In the genomic region with DNA sequence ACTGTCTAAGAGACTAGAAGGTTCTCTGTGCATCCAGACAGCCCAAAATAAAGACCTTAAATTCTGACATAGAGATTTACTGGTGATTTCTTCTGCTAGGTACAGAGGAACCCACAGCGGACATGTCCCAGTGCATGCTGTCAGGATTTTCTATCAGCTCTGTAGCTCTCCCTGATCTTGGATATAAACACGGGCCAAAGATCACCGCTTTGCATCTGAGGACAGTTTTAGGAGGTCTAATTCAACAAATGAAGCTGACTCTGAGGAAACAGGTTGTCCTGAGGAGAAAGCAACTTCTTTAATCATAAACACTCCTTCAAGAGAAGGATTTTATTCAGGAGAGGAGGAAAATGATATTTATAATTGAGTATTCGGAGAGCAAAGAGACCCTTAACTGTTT, we compare ENCODE assay signal across 27 mouse cellular contexts. TPM values are rescaled to one million over a fixed set of nuclear protein-coding genes. Genes with fewer than 3 reads are reported as not detected.
DNase-seq lines count a peak whose midpoint lies in the region; ATAC-seq and TF ChIP-seq lines count a peak whose summit lies in the region.
"Had no signal": no experiment of that assay in that cellular context is flagged by ENCODE, and none has a peak within 500 bp of the region (broad histone marks: within the 10 kb centered on the region; RNA-seq: fewer than 3 reads in every experiment).

No protein-coding gene starts in this region.

- H3K27ac ChIP-seq in heart, embryonic 10.5 days = no peak overlapping the region
- H3K27ac ChIP-seq in kidney, postnatal 0 days = peak overlapping the region; percentile 85
- no peak overlapping the region for H3K27ac ChIP-seq in midbrain, embryonic 11.5 days (ENCODE audit: low read depth, low read length)
- no peak overlapping the region for H3K27ac ChIP-seq in midbrain, postnatal 0 days (ENCODE audit: low read depth, low read length)
- H3K27ac ChIP-seq: embryonic facial prominence, embryonic 12.5 days; gastrocnemius, adult 2 months; liver, embryonic 15.5 days; midbrain, embryonic 10.5 days; neural tube, embryonic 12.5 days had no signal

- H3K4me3 ChIP-seq in heart, embryonic 10.5 days = no peak overlapping the region
- H3K4me3 ChIP-seq in kidney, postnatal 0 days (replicated peaks; ENCODE audit: low read depth, low read length) = no peak overlapping the region
- H3K4me3 ChIP-seq in midbrain, embryonic 11.5 days (ENCODE audit: low read depth, low read length) = no peak overlapping the region
- no peak overlapping the region for H3K4me3 ChIP-seq in midbrain, postnatal 0 days (ENCODE audit: low read depth, low read length)
- H3K4me3 ChIP-seq: embryonic facial prominence, embryonic 12.5 days; gastrocnemius, adult 2 months; heart, embryonic 15.5 days; hindbrain, embryonic 13.5 days; liver, embryonic 15.5 days; midbrain, embryonic 10.5 days; myocyte; neural tube, embryonic 12.5 days had no signal

- TF ChIP-seq CTCF in kidney, postnatal 0 days (IDR thresholded peaks at IDR 0.05; ENCODE audit: low read depth) = no peak
- no peak for TF ChIP-seq CTCF in midbrain, postnatal 0 days (IDR thresholded peaks at IDR 0.05)

- no peak for ATAC-seq in kidney, postnatal 0 days (replicated peaks; ENCODE audit: low FRiP score, low read depth)
- no peak for ATAC-seq in midbrain, embryonic 11.5 days (ENCODE audit: low FRiP score)
- ATAC-seq in midbrain, postnatal 0 days (ENCODE audit: low FRiP score) = no peak
- ATAC-seq: forebrain, embryonic 16.5 days; midbrain, embryonic 16.5 days; Patski had no signal

- intact Hi-C loops in heart, postnatal 10 days (cut with DNase I) = no loop called here
- intact Hi-C loops in left cerebral cortex, postnatal 36 days (cut with DNase I) = no loop called here

- no peak overlapping the region for H3K4me2 ChIP-seq in kidney, postnatal 0 days (ENCODE audit: low read length)
- no peak overlapping the region for H3K4me2 ChIP-seq in midbrain, embryonic 11.5 days
- H3K4me2 ChIP-seq in midbrain, postnatal 0 days (ENCODE audit: low read depth, low read length, poor library complexity, severe bottlenecking) = no peak overlapping the region
- H3K4me2 ChIP-seq: embryonic facial prominence, embryonic 12.5 days; heart, embryonic 15.5 days; hindbrain, embryonic 13.5 days; liver, embryonic 15.5 days; neural tube, embryonic 12.5 days had no signal

- no peaks in the 10 kb centered on the region for H3K36me3 ChIP-seq in heart, embryonic 10.5 days
- H3K36me3 ChIP-seq in kidney, postnatal 0 days (ENCODE audit: insufficient read depth, low read length) = no peaks in the 10 kb centered on the region
- H3K36me3 ChIP-seq in midbrain, embryonic 11.5 days (ENCODE audit: control insufficient read depth, insufficient read depth, low read length) = no peaks in the 10 kb centered on the region
- no peaks in the 10 kb centered on the region for H3K36me3 ChIP-seq in midbrain, postnatal 0 days (ENCODE audit: insufficient read depth, low read length)
- H3K36me3 ChIP-seq: embryonic facial prominence, embryonic 12.5 days; heart, embryonic 15.5 days; hindbrain, embryonic 13.5 days; liver, embryonic 15.5 days; midbrain, embryonic 10.5 days; neural tube, embryonic 12.5 days had no signal

- peaks cover 23% of the 10 kb centered on the region for H3K4me1 ChIP-seq in heart, embryonic 10.5 days
- peaks cover 11% of the 10 kb centered on the region; the same call in 1 of the 2 replicates for H3K4me1 ChIP-seq in kidney, postnatal 0 days (replicated peaks; ENCODE audit: insufficient read depth, low read length)
- peaks cover 4% of the 10 kb centered on the region for H3K4me1 ChIP-seq in midbrain, embryonic 11.5 days (ENCODE audit: control insufficient read depth, insufficient read depth, low read length)
- H3K4me1 ChIP-seq in midbrain, postnatal 0 days (ENCODE audit: insufficient read depth, low read length) = no peaks in the 10 kb centered on the region

- no peak overlapping the region for H3K9ac ChIP-seq in kidney, postnatal 0 days (ENCODE audit: low read depth, low read length)
- H3K9ac ChIP-seq in midbrain, embryonic 11.5 days (ENCODE audit: low read length) = no peak overlapping the region
- no peak overlapping the region for H3K9ac ChIP-seq in midbrain, postnatal 0 days (replicated peaks; ENCODE audit: low read length, poor library complexity, severe bottlenecking)
- H3K9ac ChIP-seq: embryonic facial prominence, embryonic 12.5 days; heart, embryonic 15.5 days; hindbrain, embryonic 13.5 days; liver, embryonic 15.5 days; neural tube, embryonic 12.5 days had no signal

- 86% methylated on average over 4 of the region's 4 CpGs for WGBS in heart, embryonic 10.5 days
- 55% methylated on average over 4 of the region's 4 CpGs for WGBS in kidney, postnatal 0 days
- 88% methylated on average over 4 of the region's 4 CpGs for WGBS in midbrain, embryonic 11.5 days
- WGBS in midbrain, postnatal 0 days = 88% methylated on average over 4 of the region's 4 CpGs

- H3K27me3 ChIP-seq in heart, embryonic 10.5 days (ENCODE audit: insufficient read depth, poor library complexity, severe bottlenecking) = no peaks in the 10 kb centered on the region
- H3K27me3 ChIP-seq in kidney, postnatal 0 days (ENCODE audit: insufficient read depth, low read length) = no peaks in the 10 kb centered on the region
- H3K27me3 ChIP-seq in midbrain, embryonic 11.5 days (ENCODE audit: control insufficient read depth, insufficient read depth, low read length) = no peaks in the 10 kb centered on the region
- H3K27me3 ChIP-seq in midbrain, postnatal 0 days (ENCODE audit: insufficient read depth, low read length) = no peaks in the 10 kb centered on the region
- H3K27me3 ChIP-seq: embryonic facial prominence, embryonic 12.5 days; heart, embryonic 15.5 days; hindbrain, embryonic 13.5 days; liver, embryonic 15.5 days; neural tube, embryonic 12.5 days; Patski had no signal

- no peaks in the 10 kb centered on the region for H3K9me3 ChIP-seq in heart, embryonic 10.5 days
- no peaks in the 10 kb centered on the region for H3K9me3 ChIP-seq in kidney, postnatal 0 days (replicated peaks; ENCODE audit: low read length)
- H3K9me3 ChIP-seq in midbrain, embryonic 11.5 days (ENCODE audit: control insufficient read depth, low read length) = no peaks in the 10 kb centered on the region
- H3K9me3 ChIP-seq in midbrain, postnatal 0 days (ENCODE audit: low read length) = no peaks in the 10 kb centered on the region
- H3K9me3 ChIP-seq: embryonic facial prominence, embryonic 12.5 days; heart, embryonic 15.5 days; hindbrain, embryonic 13.5 days; liver, embryonic 15.5 days; midbrain, embryonic 10.5 days; neural tube, embryonic 12.5 days had no signal

- DNase-seq in heart, embryonic 10.5 days (ENCODE audit: low spot score) = peak; percentile 25
- DNase-seq in heart, postnatal 10 days = no peak
- no peak for DNase-seq in kidney, postnatal 0 days (ENCODE audit: low spot score)
- no peak for DNase-seq in kidney, adult 11 months
- peak; percentile 69 for DNase-seq in midbrain, embryonic 11.5 days (ENCODE audit: low spot score, missing footprints)
- DNase-seq in midbrain, postnatal 0 days (ENCODE audit: low spot score) = no peak
- DNase-seq in left cerebral cortex, postnatal 36 days (ENCODE audit: low spot score in 2 of 2) = no peak
- DNase-seq: cerebellum, adult 9-10 months; cerebellum, postnatal 36 days; embryo, embryonic 11 days; gastrocnemius, adult 2 months; heart, postnatal 4 days; kidney, adult 9 months; layer of hippocampus, postnatal 36 days; right cerebral cortex, adult 18-20 months; thymus, postnatal 4 days had no signal

RNA-seq across cellular contexts. Expression of a gene that starts 13.1 kb away (rescaled TPM):
- polyA plus RNA-seq in heart, embryonic 10.5 days (2016; fragmentation: Nextera tagmentation; extraction: Ambion mirVana) = 9.0 and 11.0 TPM in 2 replicates
- 1 to 10 TPM; 6.5 to 7.1 TPM for total RNA-seq in heart, postnatal 10 days (2021)
- polyA plus RNA-seq in kidney, postnatal 0 days (2015; fragmentation: Nextera tagmentation; extraction: Ambion mirVana) = 5.9 and 6.9 TPM in 2 replicates
- 8.5 and 9.1 TPM in 2 replicates for polyA plus RNA-seq in midbrain, embryonic 11.5 days (2014; fragmentation: Nextera tagmentation; extraction: Ambion mirVana)
- total RNA-seq in midbrain, postnatal 0 days (2014; rRNA removed) = 20.1 and 24.8 TPM in 2 replicates
- polyA plus RNA-seq in midbrain, postnatal 0 days (2015; fragmentation: Nextera tagmentation; extraction: Ambion mirVana) = 16.7 and 22.1 TPM in 2 replicates
- 10 to 100 TPM; 18.7 to 19.2 TPM for total RNA-seq in left cerebral cortex, postnatal 36 days (2021)
- total RNA-seq: MEL had no signal

RNA-seq across cellular contexts. Expression of a gene that starts 13.6 kb away (rescaled TPM):
- polyA plus RNA-seq in heart, embryonic 10.5 days (2016; fragmentation: Nextera tagmentation; extraction: Ambion mirVana) = 34.4 and 38.1 TPM in 2 replicates
- 10 to 100 TPM; 41.3 to 42.6 TPM for total RNA-seq in heart, postnatal 10 days (2021)
- 40.9 and 43.6 TPM in 2 replicates for polyA plus RNA-seq in kidney, postnatal 0 days (2015; fragmentation: Nextera tagmentation; extraction: Ambion mirVana)
- 57.1 and 64.3 TPM in 2 replicates for polyA plus RNA-seq in midbrain, embryonic 11.5 days (2014; fragmentation: Nextera tagmentation; extraction: Ambion mirVana)
- total RNA-seq in midbrain, postnatal 0 days (2014; rRNA removed) = 31.0 and 43.6 TPM in 2 replicates
- polyA plus RNA-seq in midbrain, postnatal 0 days (2015; fragmentation: Nextera tagmentation; extraction: Ambion mirVana) = 21.6 and 23.6 TPM in 2 replicates
- 10 to 100 TPM; 48.3 to 61.0 TPM for total RNA-seq in left cerebral cortex, postnatal 36 days (2021)

RNA-seq across cellular contexts. Expression of a gene that starts 38.1 kb away (rescaled TPM):
- polyA plus RNA-seq in heart, embryonic 10.5 days (2016; fragmentation: Nextera tagmentation; extraction: Ambion mirVana) = 50.3 and 61.2 TPM in 2 replicates
- 10 to 100 TPM; 56.7 to 65.8 TPM for total RNA-seq in heart, postnatal 10 days (2021)
- 70.3 and 75.8 TPM in 2 replicates for polyA plus RNA-seq in kidney, postnatal 0 days (2015; fragmentation: Nextera tagmentation; extraction: Ambion mirVana)
- polyA plus RNA-seq in midbrain, embryonic 11.5 days (2014; fragmentation: Nextera tagmentation; extraction: Ambion mirVana) = 77.8 and 79.9 TPM in 2 replicates
- total RNA-seq in midbrain, postnatal 0 days (2014; rRNA removed) = 14.8 and 16.9 TPM in 2 replicates
- polyA plus RNA-seq in midbrain, postnatal 0 days (2015; fragmentation: Nextera tagmentation; extraction: Ambion mirVana) = 41.3 and 45.6 TPM in 2 replicates
- 10 to 100 TPM; 31.1 to 35.0 TPM for total RNA-seq in left cerebral cortex, postnatal 36 days (2021)

Comparison
In these comparisons a context has a peak if more than half of its experiments do, and no peak if none do; other contexts are left out.
1. DNase-seq: peak in heart, embryonic 10.5 days (single experiment) and midbrain, embryonic 11.5 days (single experiment); none in heart, postnatal 10 days (0 of 2), kidney, postnatal 0 days (single experiment), kidney, adult 11 months (single experiment), midbrain, postnatal 0 days (single experiment) and left cerebral cortex, postnatal 36 days (0 of 2).